Mouse (Mus musculus) spleen, adult 2 months (tissue): Measurements from ENCODE around the gene Gm21693.
"Not testable (repeated sequence)": the region's sequence is repeated elsewhere in the genome, so short reads cannot be mapped to it uniquely, and the experiment has no call there.

Experiments used
- CTCF ChIP-seq: fragments of 200-500 bp; IDR thresholded peaks from 2 replicates; pipeline ENCODE4 v1.5.1; 2011; ENCODE audit warnings: mild to moderate bottlenecking, inconsistent platforms; ENCODE audit not compliant: insufficient read depth, insufficient read length, insufficient replicate concordance; ENCODE audit errors: extremely low read depth
- POLR2A ChIP-seq: fragments of 200-500 bp; IDR thresholded peaks from 2 replicates; pipeline ENCODE4 v1.6.1; 2011; ENCODE audit warnings: low read depth, low read length, inconsistent platforms

DNA sequence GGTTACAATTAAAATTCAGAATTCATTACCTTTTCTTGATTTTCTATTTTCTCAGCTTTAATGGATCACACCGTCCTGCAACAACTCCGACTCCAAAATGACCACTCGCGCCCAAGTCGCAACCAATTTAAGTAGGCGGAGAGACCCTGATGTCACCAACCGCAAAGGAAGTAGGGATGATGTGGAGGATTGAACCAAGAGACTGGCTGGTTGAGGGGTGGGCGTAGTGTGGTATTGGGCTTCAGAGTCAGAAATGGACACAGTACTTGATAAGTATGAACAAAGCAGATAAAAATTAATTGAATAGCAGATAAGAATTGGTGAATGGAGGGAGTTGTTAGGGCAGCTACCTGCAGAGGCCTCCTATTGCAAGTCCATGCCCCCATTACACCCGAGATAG, at the start of gene Gm21693:
- not testable (repeated sequence) for TF ChIP-seq POLR2A, CTCF
